Mouse (Mus musculus): ENCODE results near the gene Hebp1.

DNA sequence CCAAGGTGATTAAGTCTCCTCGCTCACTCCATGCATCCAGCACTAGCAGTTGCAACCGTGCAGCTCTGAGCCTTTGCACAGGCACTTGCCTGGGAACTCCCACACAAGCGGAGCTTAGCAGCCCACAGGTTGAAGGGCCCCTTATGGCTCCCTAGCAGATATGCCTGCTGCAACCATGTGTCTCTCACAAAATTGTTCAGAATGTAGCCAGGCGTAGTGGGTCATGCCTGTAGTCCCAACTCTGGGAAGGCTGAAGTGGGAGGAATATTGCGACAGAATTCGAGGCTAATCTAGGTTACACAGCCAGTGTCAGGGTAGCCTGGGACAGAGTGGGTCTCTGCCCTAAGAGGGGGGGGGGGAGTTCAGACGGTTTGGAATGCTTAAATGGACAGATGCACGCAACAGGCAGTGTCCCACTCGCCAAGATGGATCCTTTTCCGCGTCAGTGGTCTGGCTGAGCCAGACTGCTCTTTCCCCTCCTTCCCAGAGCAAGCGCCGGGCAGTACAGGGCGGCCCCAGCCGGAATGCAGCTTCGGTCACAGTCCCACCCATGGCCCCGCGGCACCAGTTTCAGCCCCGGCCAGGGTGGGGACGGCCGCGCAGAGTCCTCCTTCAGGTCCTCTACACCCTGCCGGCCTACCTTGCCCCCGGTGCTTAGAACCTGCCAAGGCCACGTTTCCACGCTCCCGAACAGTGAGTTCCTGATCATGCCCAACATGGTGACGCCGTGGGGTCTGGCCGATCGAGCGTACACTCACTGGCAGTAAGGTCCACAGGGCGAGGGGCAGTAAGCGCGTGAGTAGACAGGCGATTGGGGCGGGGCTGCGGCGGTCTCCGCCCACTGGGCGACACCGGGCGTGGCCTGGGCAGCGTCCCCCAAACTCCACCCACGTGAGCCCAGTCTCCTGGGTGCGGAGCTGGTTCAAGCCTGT lies 30.2 kb downstream of the Hebp1 start:
- TF ChIP-seq CTCF (IDR thresholded peaks at IDR 0.05; ENCODE audit: low read depth) (no peak), EP300 (IDR thresholded peaks at IDR 0.05; ENCODE audit: low read depth) (no peak)
